ENCODE assay signal across 12 mouse cellular contexts in the genomic region with DNA sequence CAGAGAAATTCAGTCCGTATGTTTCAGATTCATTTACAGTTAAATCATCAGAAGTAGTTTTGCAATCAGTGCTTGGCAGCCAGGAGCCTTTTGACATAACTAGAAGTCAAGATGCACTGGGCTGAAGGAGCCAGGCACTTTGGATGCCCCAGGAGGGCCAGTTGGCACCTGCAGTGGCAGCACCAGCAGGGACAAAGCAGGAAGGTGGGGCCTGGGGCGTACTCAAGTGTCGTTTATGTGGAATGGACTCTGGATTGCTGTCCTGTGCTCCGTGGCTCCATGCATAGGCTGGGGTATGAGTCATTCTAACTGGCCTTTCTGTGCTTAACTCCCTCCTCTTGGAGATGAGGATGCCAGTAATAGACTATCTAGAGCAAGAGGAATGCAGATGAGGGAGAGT.
DNase-seq lines count a peak whose midpoint lies in the region; ATAC-seq and TF ChIP-seq lines count a peak whose summit lies in the region.
"Had no signal": no experiment of that assay in that cellular context is flagged by ENCODE, and none has a peak within 500 bp of the region (broad histone marks: within the 10 kb centered on the region; RNA-seq: fewer than 3 reads in every experiment).

No protein-coding gene starts in this region.

- no peaks in the 10 kb centered on the region for H3K27me3 ChIP-seq in Patski
- H3K27me3 ChIP-seq: CH12.LX had no signal

- POLR2A ChIA-PET in Patski (lab: Charles Lee) = no interaction called here

- no peak for TF ChIP-seq CTCF in Patski (IDR thresholded peaks at IDR 0.05)

- in situ Hi-C loops in Patski (cut with MboI; ENCODE audit: low pct_unique_long_range_greater_than_20kb) = no loop called here

- peak; percentile 82 for ATAC-seq in Patski

- intact Hi-C loops in heart, postnatal 36 days (cut with DNase I) = no loop called here
- intact Hi-C loops in heart, postnatal 10 days (cut with DNase I) = loop anchor here (10.0 kb wide), 1 partner anchor 776 kb away; no protein-coding TSS in a partner anchor

- CTCF ChIA-PET in Patski (lab: Charles Lee) = no interaction called here

- DNase-seq in heart, postnatal 36 days = peak; percentile 27 to 63
- no peak for DNase-seq in heart, postnatal 10 days
- DNase-seq in Patski (ENCODE audit: low read depth, low spot score) = peak; percentile 69
- peak; percentile 21 for DNase-seq in fat pad, adult 2 months (ENCODE audit: extremely low read depth, low read depth, low spot score)
- DNase-seq in lung, postnatal 36 days = peak; percentile 66
- DNase-seq in thymus, postnatal 36 days = no peak
- no peak for DNase-seq in thymus, postnatal 25 days
- DNase-seq in spleen, postnatal 4 days (ENCODE audit: low spot score in 2 of 2) = no peak
- DNase-seq: embryo, embryonic 11 days; kidney, adult 18-20 months; thymus, postnatal 14 days had no signal

Comparison
In these comparisons a context has a peak if more than half of its experiments do, and no peak if none do; other contexts are left out.
1. DNase-seq: peak in heart, postnatal 36 days (2 of 2), Patski (single experiment), fat pad, adult 2 months (single experiment) and lung, postnatal 36 days (single experiment); none in heart, postnatal 10 days (0 of 2), thymus, postnatal 36 days (0 of 2), thymus, postnatal 25 days (single experiment) and spleen, postnatal 4 days (0 of 2).